Mouse (Mus musculus) cerebellum, postnatal 10 days (tissue): ENCODE measurements around the gene Mmp9.

ENCODE experiments used
- DNase-seq, 2 experiments: peaks; one replicate each; pipeline ENCODE4 v3.0.0; 2021; ENCODE audit warnings: mixed read lengths in 2 of 2

Mmp9 gene

DNA sequence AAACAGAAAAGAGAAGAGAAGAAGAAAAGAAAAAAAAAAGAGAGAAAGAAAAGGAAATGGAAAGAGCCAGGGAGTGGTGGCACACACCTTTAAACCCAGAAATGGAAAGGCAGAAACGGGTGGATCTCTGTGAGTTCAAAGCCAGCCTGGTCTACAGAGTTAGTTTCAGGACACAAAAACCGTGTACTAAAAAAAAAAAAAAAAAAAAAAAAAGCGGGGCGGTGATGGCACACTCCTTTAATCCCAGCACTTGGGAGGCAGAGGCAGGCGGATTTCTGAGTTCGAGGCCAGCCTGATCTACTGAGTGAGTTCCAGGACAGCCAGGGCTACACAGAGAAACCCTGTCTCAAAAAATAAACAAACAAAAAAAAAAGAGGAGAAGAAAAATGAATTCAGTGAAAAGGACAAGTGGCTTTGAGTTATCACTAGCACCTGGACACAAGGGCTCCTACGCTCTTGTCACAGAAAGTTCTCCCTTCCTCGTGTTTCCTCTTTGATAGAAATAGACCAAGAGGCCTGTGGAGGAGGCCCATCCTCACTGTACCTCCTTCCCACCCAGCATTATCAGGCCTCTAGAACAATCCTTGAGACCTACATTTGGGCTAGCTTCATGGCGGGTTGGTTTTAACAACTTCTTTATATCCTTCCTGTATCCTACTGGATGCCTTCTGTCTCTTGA lies 27.7 kb upstream of the Mmp9 start:
- DNase-seq: no peak

- DNase-seq: no peak
These were observed 27.2 kb upstream of the Mmp9 start for GRCm38 (mm10) chr2:164913428-164913786.

DNA sequence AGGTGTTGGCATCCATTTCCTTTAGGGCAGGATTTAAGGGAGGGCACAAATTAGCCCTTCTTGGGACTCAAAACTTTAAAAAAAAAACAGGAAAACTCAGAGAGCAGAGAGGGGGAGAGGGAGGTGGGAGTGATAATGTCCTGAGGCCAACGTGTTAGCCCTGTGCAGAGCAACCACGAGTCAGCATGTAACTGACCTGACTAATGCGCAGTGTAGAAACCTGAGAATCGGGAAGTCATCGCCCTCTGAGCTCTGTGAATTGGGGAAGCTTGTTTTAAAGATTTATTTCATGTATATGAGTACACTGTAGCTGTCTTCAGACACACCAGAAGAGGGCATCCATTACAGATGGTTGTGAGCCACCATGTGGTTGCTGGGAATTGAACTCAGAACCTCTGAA lies 23.8 kb upstream of the Mmp9 start:
- DNase-seq: no peak

GRCm38 (mm10) chr2:164917371-164917770 lies 23.2 kb upstream of the Mmp9 start:
- DNase-seq: no peak

GRCm38 (mm10) chr2:164918325-164918724 lies 22.3 kb upstream of the Mmp9 start:
- peak; percentile 48 to 50 for DNase-seq

DNA sequence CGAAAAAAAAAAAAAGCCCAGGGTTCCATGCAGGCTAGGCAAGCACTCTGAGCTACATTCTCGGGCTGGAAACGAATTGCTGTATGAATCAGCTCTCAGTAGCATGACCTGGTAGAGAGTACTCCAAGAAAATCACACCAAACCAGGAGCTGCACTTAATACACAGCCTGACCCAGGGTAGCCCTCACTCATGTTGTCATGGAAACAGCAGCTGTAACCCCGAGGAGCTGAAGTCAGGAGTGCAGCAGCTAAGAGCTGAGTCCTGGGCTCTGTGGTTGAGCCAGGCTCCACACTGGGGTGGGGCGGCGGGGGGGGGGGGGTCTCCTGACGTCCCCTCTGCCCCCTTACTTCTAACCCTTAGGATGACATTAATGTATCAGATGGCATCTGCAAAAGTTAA lies 18.6 kb upstream of the Mmp9 start:
- no peak for DNase-seq

- DNase-seq: no peak
These were observed 17.3 kb upstream of the Mmp9 start for GRCm38 (mm10) chr2:164923291-164923690.

- DNase-seq: peak; percentile 93 to 95
These were observed 16.3 kb upstream of the Mmp9 start for GRCm38 (mm10) chr2:164924100-164924857.

DNA sequence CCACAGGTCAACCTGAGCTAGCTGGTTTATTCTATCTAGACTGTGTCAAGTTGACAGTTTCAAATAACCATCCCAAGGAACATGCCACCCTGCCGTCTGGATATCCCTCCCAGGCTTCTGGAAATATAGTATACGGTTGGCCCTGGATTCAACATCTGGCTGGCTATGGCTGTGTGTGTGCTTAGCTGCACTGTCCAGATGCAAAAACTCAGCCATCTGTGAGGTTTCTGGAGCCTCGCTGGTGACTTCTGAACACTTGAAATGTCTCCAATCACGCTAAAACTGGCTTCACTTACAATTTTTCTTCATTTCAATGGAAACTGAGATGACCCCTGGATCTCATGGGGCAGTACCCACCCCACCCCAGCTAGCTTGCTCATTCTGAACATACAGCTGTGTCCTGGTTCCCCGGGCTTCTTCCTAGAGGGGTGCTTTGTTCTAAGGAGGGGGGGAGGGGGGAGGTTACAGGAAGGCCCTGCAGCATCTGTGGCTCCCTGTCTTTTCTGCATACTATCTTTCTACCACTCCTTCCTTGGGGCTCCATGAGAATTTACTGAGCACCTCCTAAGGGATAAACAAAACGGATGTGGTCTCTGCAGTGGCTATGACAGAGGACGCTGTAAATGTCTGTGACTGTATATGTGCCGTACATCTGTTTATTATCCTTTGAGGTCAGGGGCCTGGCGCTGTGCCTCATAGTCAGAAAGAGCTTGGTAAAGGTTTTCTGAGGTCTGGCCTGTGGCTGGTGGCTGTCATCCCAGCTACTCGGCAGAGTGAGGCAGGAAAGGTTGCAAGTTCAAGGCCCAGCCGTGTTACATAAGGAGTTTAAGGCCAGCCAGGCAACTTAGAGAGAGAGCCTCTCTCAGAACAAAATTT lies 9.6 kb upstream of the Mmp9 start:
- DNase-seq: no peak

DNA sequence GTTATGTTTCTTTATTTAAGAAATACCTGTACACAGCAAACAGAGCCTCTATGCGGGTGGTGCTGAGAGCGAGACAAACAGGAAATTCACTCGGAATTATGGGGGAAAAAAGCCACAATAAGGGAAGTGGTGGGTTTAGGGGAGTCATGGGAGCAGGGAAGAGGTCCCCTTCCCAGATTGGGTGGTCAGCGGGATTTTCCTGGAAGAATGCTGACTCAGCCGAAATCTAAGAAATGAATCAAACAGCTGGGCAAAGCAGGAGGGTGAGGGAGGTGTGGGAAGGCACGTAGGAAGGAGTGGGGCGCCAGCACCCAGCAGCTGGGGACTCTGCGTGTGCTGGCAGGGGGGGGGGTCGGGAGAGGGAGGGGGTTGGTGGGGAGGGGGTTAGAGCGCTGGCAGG lies 7.0 kb upstream of the Mmp9 start:
- no peak for DNase-seq

DNA sequence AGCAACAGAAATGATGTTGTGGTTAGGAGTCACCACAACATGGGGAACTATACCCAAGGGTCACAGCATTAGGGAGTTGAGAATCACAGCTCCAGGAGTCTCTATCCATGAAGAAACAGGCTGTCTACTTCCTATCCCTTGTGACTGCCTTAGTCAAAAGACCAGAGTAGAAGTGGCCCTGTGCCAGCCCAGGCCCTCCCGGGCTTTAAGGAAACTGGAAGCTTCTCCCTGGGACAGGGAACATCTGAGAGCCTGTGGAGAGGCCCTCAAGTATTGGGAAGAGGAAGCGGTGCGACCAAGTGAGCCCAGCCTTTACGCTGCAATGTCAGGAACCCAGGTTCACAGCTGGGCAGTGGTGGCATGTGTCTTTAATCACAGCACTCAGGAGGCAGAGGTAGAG lies 4.6 kb upstream of the Mmp9 start:
- peak in 1 of 2 experiments; percentile 12 for DNase-seq

GRCm38 (mm10) chr2:164938146-164939091 lies 2.2 kb upstream of the Mmp9 start:
- DNase-seq: peak; percentile 50 to 51

DNA sequence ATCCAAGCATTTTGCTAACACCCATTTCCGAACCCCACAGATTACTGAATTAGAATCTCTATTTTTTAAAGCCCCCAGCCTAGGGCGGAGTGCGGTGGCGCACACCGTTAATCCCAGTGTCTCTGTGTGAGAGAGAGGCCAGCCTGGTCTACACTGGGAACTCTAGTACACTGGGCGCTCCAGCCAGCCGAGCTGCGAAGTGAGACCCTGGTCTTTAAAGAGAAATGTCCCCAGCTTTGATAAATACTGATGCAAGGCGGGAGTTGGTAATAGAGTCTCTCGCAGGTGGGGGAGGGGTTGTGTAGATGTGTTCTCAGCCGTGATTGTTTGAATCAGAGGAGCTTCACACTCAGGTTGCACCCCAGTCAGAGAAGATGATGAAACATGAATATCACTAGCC lies 1.5 kb upstream of the Mmp9 start:
- peak; percentile 36 to 67 for DNase-seq

DNA sequence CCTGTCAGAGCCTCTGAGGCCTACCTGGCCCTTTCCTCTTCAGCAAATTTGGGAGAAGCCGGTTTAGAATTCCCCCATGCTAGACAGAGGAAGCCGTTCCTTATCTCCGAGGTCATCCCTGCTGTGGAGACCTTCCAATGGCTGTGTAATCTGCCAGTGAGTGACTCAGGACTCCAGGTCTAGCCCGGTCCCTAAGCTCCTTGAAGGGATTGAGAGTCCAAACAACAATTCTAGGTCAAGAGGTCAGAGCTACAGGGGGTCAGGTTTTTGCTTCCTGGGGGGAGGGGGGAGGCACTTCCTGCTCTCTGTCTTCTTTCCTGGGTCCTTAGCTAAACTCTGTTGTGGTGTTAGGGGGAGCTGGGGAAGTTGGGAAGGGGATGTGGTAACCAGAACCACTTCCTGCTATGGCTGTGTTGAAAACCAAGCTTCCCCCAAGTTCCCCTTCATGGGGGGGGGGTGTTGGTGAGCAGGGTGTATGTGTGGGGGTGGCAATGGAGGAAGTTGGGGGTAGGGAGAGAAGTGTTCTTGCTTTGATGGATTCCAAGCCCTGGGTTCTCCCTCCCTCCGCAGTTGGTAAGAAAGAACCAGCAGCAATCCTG lies 2.2 kb downstream of the Mmp9 start:
- peak in 1 of 2 experiments; percentile 1 for DNase-seq

DNA sequence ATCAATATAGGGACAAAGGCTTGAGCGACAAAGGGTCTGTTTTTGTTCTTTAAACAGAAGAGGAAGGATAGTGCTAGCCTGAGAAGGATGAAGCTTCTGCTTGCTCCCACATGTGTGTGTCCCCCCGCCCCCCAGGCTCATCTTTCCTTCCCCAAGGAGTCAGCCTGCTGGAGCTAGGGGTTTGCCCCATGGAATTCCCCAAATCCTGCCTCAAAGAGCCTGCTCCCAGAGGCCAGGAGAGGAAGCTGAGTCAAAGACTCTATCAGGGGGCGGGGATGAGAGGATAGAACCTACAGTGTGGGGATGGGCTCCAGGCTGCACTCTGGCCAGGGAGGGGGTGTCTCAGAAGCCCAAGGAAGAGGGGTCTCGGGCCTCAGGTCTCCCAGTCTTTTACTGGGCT lies 6.9 kb downstream of the Mmp9 start:
- DNase-seq: peak in 1 of 2 experiments; percentile 4

DNA sequence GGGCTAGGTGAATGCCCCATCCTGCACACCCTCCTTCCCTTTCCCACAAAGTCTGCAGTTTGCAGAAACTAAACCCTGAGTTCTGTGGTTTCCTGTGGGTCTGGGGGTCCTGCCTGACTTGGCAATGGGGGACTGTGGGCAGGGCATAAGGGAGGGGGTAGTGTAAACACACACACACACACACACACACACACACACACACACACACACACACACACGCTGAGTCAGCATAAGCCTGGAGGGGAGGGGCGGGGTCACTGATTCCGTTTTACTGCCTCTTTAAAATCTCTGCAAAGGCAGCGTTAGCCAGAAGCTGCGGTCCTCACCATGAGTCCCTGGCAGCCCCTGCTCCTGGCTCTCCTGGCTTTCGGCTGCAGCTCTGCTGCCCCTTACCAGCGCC lies 7.3 kb downstream of the Mmp9 start:
- peak; percentile 40 to 41 for DNase-seq

DNA sequence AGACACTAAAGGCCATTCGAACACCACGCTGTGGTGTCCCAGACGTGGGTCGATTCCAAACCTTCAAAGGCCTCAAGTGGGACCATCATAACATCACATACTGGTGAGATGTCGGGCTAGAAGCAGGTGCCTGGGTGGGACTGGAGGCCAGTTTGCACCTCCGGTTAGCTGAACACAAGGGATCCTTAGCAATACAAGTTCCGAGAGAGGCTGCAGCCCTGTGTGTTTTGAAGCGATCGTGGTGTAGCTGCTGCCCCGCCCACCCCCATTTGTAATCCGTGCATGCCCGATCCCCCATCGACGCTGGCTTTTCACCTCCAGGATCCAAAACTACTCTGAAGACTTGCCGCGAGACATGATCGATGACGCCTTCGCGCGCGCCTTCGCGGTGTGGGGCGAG lies 8.4 kb downstream of the Mmp9 start:
- peak in 1 of 2 experiments; percentile 8 for DNase-seq

DNA sequence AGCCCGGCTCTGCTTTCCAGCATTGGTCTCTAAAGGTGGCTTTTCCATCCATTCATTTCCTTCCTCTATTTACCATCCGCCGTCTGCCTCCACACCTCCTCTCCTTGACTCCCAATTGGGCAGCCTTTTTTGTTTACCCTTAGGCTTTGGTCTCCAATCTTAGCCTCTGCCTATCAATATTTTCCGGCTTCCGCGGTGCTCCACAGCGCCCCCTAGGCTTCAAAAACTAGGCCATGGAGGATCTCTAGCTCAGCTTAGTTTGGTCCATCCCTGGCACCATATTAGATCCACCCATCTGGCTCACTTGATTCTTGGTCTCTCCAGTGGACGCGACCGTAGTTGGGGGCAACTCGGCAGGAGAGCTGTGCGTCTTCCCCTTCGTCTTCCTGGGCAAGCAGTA lies 9.9 kb downstream of the Mmp9 start:
- DNase-seq: peak; percentile 50 to 74

GRCm38 (mm10) chr2:164951745-164952144 lies 11.2 kb downstream of the Mmp9 start:
- DNase-seq: peak; percentile 25 to 52

DNA sequence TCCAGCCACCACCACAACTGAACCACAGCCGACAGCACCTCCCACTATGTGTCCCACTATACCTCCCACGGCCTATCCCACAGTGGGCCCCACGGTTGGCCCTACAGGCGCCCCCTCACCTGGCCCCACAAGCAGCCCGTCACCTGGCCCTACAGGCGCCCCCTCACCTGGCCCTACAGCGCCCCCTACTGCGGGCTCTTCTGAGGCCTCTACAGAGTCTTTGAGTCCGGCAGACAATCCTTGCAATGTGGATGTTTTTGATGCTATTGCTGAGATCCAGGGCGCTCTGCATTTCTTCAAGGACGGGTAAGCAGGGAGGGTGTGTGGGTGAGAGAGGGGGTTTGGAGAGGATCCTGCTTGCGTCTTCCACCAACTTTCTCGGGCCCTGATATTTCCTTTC lies 11.9 kb downstream of the Mmp9 start:
- DNase-seq: peak; percentile 14 to 41

DNA sequence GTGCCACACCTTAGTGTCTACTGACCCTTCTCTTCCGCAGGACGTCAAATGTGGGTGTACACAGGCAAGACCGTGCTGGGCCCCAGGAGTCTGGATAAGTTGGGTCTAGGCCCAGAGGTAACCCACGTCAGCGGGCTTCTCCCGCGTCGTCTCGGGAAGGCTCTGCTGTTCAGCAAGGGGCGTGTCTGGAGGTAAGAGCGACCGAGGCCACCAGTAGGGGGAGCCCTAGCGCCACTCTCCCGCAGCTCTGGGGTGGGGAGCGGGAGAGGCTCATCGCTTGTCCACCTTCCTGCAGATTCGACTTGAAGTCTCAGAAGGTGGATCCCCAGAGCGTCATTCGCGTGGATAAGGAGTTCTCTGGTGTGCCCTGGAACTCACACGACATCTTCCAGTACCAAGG lies 12.6 kb downstream of the Mmp9 start:
- peak; percentile 95 to 97 for DNase-seq

- DNase-seq: no peak
These were observed 15.1 kb downstream of the Mmp9 start for GRCm38 (mm10) chr2:164955725-164956124.
